In the genomic region with DNA sequence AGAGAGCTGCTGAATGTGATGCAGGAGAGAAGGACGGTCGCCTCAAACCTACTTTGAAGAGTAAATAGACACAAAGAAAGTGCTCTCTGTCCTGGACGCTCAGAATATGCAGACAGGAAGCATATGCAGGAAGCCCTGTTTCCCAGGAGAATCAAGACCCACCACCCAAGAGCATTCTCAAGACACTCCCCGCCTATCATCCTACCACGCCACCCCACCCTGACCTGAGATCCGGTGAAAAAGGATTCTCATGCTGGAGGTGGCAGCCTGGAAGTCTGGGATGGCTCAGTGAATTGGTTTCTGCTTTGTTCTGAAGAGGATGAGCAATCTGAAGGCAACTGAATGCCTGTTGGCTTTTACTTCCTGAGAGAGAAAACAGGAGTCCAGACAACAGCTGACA, we compare ENCODE assay signal across 17 mouse cellular contexts. TPM values are rescaled to one million over a fixed set of nuclear protein-coding genes. Genes with fewer than 3 reads are reported as not detected.
DNase-seq lines count a peak whose midpoint lies in the region.
"Had no signal": no experiment of that assay in that cellular context is flagged by ENCODE, and none has a peak within 500 bp of the region (broad histone marks: within the 10 kb centered on the region; RNA-seq: fewer than 3 reads in every experiment).

No protein-coding gene starts in this region.

- intact Hi-C loops in heart, postnatal 14 days (cut with DNase I) = no loop called here

- peak; percentile 77 for DNase-seq in heart, adult 11 months
- no peak for DNase-seq in heart, postnatal 14 days
- DNase-seq in ZHBTc4 (ENCODE audit: low read depth, low spot score) = peak; percentile 67
- DNase-seq in c-Kit-positive CD71-positive TER-119-positive erythroid progenitor cells, embryonic 14.5 days (ENCODE audit: low spot score) = no peak
- no peak for DNase-seq in spleen, postnatal 10 days (ENCODE audit: low spot score in 2 of 2)
- DNase-seq: adrenal gland, adult 2 months; adrenal gland, postnatal 10 days; adrenal gland, postnatal 25 days; B cell, adult 2 months; cerebellum, adult 11-12 months; cerebellum, adult 2 months; cerebellum, adult 9-10 months; cerebellum, postnatal 10 days; cerebellum, postnatal 25 days; forebrain, postnatal 0 days had no signal

RNA-seq across cellular contexts. Expression of gene Osmr, which starts 26.5 kb away (rescaled TPM):
- 10 to 100 TPM; 11.1 to 13.5 TPM for total RNA-seq in heart, postnatal 14 days (2021)
- total RNA-seq: CH12.LX, MEL had no signal

Comparison
In these comparisons a context has a peak if more than half of its experiments do, and no peak if none do; other contexts are left out.
1. DNase-seq: peak in heart, adult 11 months (single experiment) and ZHBTc4 (single experiment); none in heart, postnatal 14 days (0 of 2), c-Kit-positive CD71-positive TER-119-positive erythroid progenitor cells, embryonic 14.5 days (single experiment) and spleen, postnatal 10 days (0 of 2).